Mouse (Mus musculus) embryonic facial prominence, embryonic 11.5 days (tissue): Measurements from ENCODE around the gene Gm20388. TPM values are rescaled to one million over a fixed set of nuclear protein-coding genes. Genes with fewer than 3 reads are reported as not detected.
A peak's percentile ranks its signal among the peaks of the same experiment; 100 is the strongest.

Experiments used
- ATAC-seq: fragments of 200-750 bp; cut with Nextera tagmentation; replicated peaks from 2 replicates; pipeline ENCODE4 v1.8.0; 2017; ENCODE audit warnings: low read depth; ENCODE audit not compliant: insufficient number of reproducible peaks, low FRiP score, low TSS enrichment
- DNase-seq: peaks from one replicate; pipeline ENCODE4 v3.0.0-alpha.2; 2015; ENCODE audit warnings: low spot score
- H3K27ac ChIP-seq: fragments of 300-500 bp; sonication (generic); replicated peaks from 2 replicates; pipeline ENCODE4 v1.5.1; 2014; ENCODE audit warnings: mild to moderate bottlenecking, low read depth, low read length, control low read depth
- H3K27me3 ChIP-seq: fragments of 300-500 bp; sonication (generic); 2 replicates; pipeline ENCODE4 v1.6.1; 2014; ENCODE audit warnings: mild to moderate bottlenecking, low read length, moderate library complexity, mixed read lengths; ENCODE audit not compliant: control insufficient read depth, insufficient read depth
- H3K36me3 ChIP-seq: fragments of 300-500 bp; sonication (generic); replicated peaks from 2 replicates; pipeline ENCODE4 v1.6.1; 2014; ENCODE audit warnings: low read depth, mild to moderate bottlenecking, low read length, moderate library complexity, mixed read lengths; ENCODE audit not compliant: control insufficient read depth, insufficient read depth
- H3K4me1 ChIP-seq: fragments of 300-500 bp; sonication (generic); 2 replicates; pipeline ENCODE4 v1.6.1; 2014; ENCODE audit warnings: low read length, mixed read lengths; ENCODE audit not compliant: control insufficient read depth, insufficient read depth
- H3K4me2 ChIP-seq: fragments of 300-500 bp; sonication (generic); 2 replicates; pipeline ENCODE4 v1.6.1; 2014; ENCODE audit warnings: low read depth, mild to moderate bottlenecking, control low read depth, low read length, moderate library complexity
- H3K4me3 ChIP-seq: fragments of 300-500 bp; sonication (generic); 2 replicates; pipeline ENCODE4 v1.5.1; 2014; ENCODE audit warnings: low read depth, low read length, control low read depth
- H3K9ac ChIP-seq: fragments of 300-500 bp; sonication (generic); replicated peaks from 2 replicates; pipeline ENCODE4 v1.6.1; 2014; ENCODE audit warnings: mild to moderate bottlenecking, control low read depth, low read length
- H3K9me3 ChIP-seq: fragments of 300-500 bp; sonication (generic); replicated peaks from 2 replicates; pipeline ENCODE4 v1.6.1; 2016; ENCODE audit warnings: mild to moderate bottlenecking, low read length, inconsistent platforms, mixed read lengths; ENCODE audit not compliant: control insufficient read depth
- WGBS: fragments of 180-500 bp; shearing (Covaris S2); extraction: QIAGEN DNeasy Blood & Tissue Kit; methylation state at CpG from one replicate; pipeline ENCODE4 v1.1.7; 2014; 5-methylcytosine and 5-hydroxymethylcytosine counted together
- polyA plus RNA-seq: library from polyadenylated mRNA; unstranded; fragments of >200 nt; fragmentation: Nextera tagmentation; extraction: Ambion mirVana; gene quantifications from 2 replicates; pipeline ENCODE4 v1.2.1, GENCODE M21; 2014

The Gm20388 gene
- polyA plus RNA-seq, 1 experiment from 2014 or later: 3.1 TPM

DNA sequence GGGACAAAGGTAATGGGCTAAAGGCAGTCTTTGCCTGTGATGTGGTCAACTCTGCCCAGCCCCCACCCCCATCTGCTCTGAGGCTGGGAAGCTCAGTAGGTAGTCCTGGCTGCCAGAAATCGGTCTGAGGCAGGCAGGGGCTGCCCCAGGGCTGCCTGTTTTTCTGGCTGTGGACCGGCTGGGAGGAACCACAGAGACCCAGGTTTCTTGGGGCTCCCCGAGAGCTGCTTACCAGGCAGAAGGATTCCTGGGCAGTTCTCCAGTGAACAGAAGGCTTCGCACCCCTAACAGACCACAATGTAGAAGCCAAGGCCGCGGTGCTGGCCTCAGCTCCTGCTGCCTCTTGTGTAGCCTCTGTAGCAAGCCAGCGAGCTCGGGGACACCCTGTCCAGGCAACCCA lies 2239.0 kb downstream of the Gm20388 start:
- Histone ChIP-seq H3K9me3 (no peaks in the 10 kb centered on the region), H3K4me1 (no peaks in the 10 kb centered on the region), H3K4me2 (no peak overlapping the region), H3K4me3 (no peak overlapping the region), H3K27ac (no peak overlapping the region), H3K36me3 (no peaks in the 10 kb centered on the region), H3K27me3 (no peaks in the 10 kb centered on the region), H3K9ac (no peak overlapping the region)
- no peak for ATAC-seq
- 90% methylated on average over 8 of the region's 8 CpGs for WGBS
- no peak for DNase-seq

DNA sequence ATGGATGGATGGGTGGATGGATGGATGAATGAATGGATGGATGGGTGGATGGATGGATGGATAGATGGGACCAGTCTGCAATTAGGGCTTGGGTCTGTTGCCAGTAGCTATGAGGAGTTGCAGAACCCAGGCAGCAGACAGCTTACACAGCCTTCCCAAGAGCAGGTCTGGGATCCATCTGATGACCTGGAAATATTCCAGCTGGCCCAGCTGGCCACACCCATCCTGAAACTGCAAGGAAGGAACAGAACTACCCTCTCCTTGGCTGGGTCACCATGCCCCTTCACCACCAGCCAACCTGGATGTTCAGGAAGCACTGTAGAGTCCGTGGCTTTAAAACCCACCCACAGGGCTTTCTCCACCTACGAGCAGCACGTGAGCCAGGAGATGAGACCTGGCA lies 2240.9 kb downstream of the Gm20388 start:
- no peak for ATAC-seq
- H3K4me3 ChIP-seq: no peak overlapping the region
- H3K36me3 ChIP-seq: no peaks in the 10 kb centered on the region
- no peaks in the 10 kb centered on the region for H3K4me1 ChIP-seq
- DNase-seq: no peak
- H3K9me3 ChIP-seq: no peaks in the 10 kb centered on the region
- H3K27me3 ChIP-seq: no peaks in the 10 kb centered on the region
- no peak overlapping the region for H3K4me2 ChIP-seq
- no peak overlapping the region for H3K9ac ChIP-seq
- WGBS: 89% methylated on average over 3 of the region's 3 CpGs
- H3K27ac ChIP-seq: no peak overlapping the region

DNA sequence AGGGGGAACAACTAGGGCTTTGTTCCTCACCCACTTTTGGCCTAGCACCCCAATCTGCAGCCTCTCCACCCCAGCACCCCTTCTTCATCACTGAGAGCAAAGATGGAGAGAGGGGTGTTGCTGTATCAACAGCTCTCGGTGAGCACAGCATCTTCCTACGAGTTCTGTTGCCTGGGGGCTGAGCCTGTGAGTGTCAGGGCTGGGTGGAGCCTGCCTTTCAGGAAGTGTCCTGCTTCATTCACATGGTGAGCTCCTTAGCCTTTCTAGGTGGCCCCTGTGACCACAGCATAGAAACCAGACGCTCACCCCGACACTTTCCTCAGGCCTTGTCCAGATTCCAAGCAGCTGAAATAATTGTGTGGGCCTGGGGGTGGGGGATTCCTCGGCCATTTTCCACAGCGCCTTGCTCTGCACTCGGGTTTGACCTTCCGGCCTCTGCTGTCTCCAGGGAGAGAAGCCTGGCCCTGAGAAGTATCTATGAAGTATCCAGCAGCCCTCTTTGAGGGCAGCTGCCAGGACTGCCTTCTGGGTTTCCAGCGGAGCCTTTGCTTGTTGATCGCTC lies 2244.5 kb downstream of the Gm20388 start:
- 22% methylated on average over 10 of the region's 10 CpGs for WGBS
- no peaks in the 10 kb centered on the region for H3K36me3 ChIP-seq
- DNase-seq (no peak), ATAC-seq (no peak)
- no peaks in the 10 kb centered on the region for H3K27me3 ChIP-seq
- H3K27ac ChIP-seq: no peak overlapping the region
- no peak overlapping the region; the same call in 1 of the 2 replicates for H3K9ac ChIP-seq
- no peaks in the 10 kb centered on the region for H3K4me1 ChIP-seq
- H3K4me2 ChIP-seq: no peak overlapping the region
- H3K4me3 ChIP-seq: no peak overlapping the region
- no peaks in the 10 kb centered on the region for H3K9me3 ChIP-seq

DNA sequence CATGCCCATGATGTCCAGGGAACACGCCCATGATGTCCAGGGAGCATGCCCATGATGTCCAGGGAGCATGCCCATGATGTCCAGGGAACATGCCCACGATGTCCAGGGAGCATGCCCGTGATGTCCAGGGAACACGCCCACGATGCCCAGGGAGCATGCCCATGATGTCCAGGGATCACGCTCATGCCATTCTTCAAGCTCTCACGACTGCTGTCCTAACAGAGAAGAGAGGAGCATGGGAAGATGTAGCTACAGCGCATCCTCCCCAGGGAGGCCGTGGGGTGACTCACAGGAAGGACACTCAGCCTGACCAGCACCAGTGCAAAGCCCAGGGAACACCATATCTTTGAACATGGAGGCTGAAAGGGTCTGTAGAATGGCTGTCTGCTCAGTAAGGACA lies 2245.3 kb downstream of the Gm20388 start:
- Histone ChIP-seq H3K4me2 (no peak overlapping the region), H3K4me1 (no peaks in the 10 kb centered on the region), H3K4me3 (no peak overlapping the region), H3K27ac (no peak overlapping the region), H3K36me3 (no peaks in the 10 kb centered on the region), H3K27me3 (no peaks in the 10 kb centered on the region), H3K9ac (no peak overlapping the region), H3K9me3 (no peaks in the 10 kb centered on the region)
- DNase-seq: no peak
- 92% methylated on average over 9 of the region's 9 CpGs for WGBS
- no peak for ATAC-seq

DNA sequence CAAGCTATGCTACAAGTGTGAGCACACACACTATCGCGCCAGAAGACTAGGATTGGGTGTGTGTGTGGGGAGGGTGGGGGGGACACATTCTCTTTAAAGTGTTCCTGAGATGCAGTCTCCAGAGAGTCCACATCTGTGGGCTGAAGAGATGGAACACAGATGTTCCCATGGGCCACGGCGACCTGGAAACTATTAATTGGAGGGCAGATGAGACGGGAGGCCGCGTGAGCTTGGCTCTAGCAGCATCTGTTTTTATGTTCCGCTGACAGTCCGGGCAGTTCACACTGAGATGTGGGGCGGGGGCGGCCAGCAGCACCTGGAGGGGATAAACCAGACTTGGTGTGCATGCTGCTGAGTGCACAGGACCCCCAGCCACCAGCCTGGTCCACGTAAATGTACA lies 2247.0 kb downstream of the Gm20388 start:
- ATAC-seq (peak; percentile 52; the same call in 1 of the 2 replicates), DNase-seq (peak; percentile 63)
- Histone ChIP-seq H3K4me3 (no peak overlapping the region), H3K27ac (no peak overlapping the region), H3K9ac (no peak overlapping the region), H3K4me1 (no peaks in the 10 kb centered on the region), H3K36me3 (no peaks in the 10 kb centered on the region), H3K9me3 (no peaks in the 10 kb centered on the region), H3K4me2 (no peak overlapping the region), H3K27me3 (no peaks in the 10 kb centered on the region)
- 41% methylated on average over 12 of the region's 12 CpGs for WGBS

DNA sequence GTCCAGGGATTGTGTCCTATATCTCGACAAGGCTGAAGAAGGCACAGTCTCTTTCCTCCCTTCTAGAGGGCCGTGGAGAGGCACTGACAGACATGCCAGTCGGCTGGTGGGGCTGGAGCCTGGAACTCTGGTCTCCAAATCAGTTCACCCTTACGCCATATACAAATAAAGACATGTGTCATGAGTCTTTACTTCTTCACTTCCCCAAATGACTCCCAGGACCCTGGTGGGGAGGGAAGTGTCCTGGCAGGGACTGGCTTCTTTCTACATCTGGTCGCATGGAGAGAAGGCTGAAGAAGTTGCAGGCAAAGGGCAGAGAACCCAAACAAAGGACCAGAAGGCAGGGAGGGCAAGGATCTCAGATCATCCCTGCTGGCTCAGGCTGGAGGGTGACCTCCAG lies 2249.5 kb downstream of the Gm20388 start:
- no peak overlapping the region for H3K4me3 ChIP-seq
- H3K27ac ChIP-seq: no peak overlapping the region
- no peaks in the 10 kb centered on the region for H3K36me3 ChIP-seq
- 77% methylated on average over 5 of the region's 5 CpGs for WGBS
- no peak overlapping the region for H3K4me2 ChIP-seq
- no peaks in the 10 kb centered on the region for H3K4me1 ChIP-seq
- ATAC-seq (no peak), DNase-seq (no peak)
- no peaks in the 10 kb centered on the region for H3K9me3 ChIP-seq
- H3K27me3 ChIP-seq: no peaks in the 10 kb centered on the region
- no peak overlapping the region for H3K9ac ChIP-seq

DNA sequence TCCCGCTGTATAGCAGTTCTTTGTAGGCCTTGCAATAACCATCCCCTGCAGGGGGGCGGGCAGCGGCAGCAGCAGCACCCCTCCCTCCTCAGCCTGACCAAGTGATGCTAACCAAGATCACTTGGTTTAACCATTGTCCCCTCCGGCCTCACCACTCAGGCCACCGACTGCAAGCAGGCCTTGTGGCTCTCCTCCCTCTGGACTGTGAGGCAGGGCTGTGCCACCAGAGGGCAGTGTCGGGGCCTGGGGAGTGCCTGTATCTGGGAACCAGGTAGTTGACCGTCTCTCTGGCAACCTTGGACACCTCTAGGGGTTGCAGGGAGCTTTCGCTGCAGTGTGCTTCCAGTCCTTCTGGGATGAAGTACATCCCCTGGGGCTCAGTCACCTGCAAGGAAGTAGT lies 2252.4 kb downstream of the Gm20388 start:
- no peak overlapping the region for H3K4me3 ChIP-seq
- H3K27ac ChIP-seq: no peak overlapping the region
- no peak overlapping the region for H3K9ac ChIP-seq
- no peak overlapping the region for H3K4me2 ChIP-seq
- H3K36me3 ChIP-seq: no peaks in the 10 kb centered on the region
- no peaks in the 10 kb centered on the region for H3K27me3 ChIP-seq
- no peaks in the 10 kb centered on the region for H3K4me1 ChIP-seq
- 35% methylated on average over 8 of the region's 8 CpGs for WGBS
- no peaks in the 10 kb centered on the region for H3K9me3 ChIP-seq
- ATAC-seq (no peak), DNase-seq (peak; percentile 78)

DNA sequence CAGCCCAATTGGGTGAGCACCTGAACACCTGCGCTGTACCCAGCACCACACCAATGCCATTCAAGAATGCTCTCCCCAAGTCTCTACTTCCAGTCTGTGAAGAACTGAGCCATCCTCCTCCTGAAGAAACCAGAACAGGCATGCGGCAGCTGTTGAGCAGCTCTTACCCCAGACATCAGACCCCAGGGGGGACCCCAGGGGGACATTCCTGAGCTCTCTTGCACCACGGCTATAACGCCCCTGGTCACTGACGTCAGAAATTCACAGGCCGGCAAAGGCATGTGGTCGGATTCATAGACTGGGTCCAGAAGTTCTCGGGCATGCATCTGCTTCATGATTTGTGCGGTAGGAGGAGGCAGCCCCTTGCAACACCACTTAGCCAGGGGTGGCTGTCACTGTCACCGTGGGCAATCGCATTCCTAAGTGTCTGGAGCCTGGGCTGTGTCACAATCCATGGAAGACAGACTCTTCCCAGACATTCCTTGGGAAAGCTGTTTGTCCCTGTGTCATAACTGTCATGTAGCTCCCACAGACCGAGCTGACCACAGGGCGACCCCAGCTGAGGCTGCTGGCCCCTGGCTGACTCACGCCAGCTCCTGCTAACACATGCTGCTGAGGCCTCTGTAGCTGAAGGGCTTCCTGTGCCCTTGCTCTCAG lies 2256.7 kb downstream of the Gm20388 start:
- Histone ChIP-seq H3K4me2 (no peak overlapping the region), H3K4me1 (no peaks in the 10 kb centered on the region), H3K9me3 (no peaks in the 10 kb centered on the region), H3K9ac (no peak overlapping the region), H3K27ac (no peak overlapping the region), H3K4me3 (no peak overlapping the region), H3K27me3 (no peaks in the 10 kb centered on the region), H3K36me3 (no peaks in the 10 kb centered on the region)
- no peak for ATAC-seq
- 72% methylated on average over 14 of the region's 14 CpGs for whole genome bisulfite sequencing
- no peak for DNase-seq
